Mouse (Mus musculus) stomach, embryonic 16.5 days (tissue): ENCODE measurements at regions not wholly inside any gene's neighbourhood (a gene's known extent, or its start where the extent isn't known, plus 50 kb on each side); places are given as distances from the start of the nearest gene placed in this dataset.

Source experiments
- ATAC-seq: fragments of 200-750 bp; cut with Nextera tagmentation; 2 replicates; pipeline ENCODE4 v1.8.0; 2017; ENCODE audit warnings: moderate number of reproducible peaks, moderate TSS enrichment; ENCODE audit not compliant: insufficient read depth, low FRiP score
- H3K27ac ChIP-seq: fragments of 300-500 bp; sonication (generic); 2 replicates; pipeline ENCODE4 v1.5.1; 2014; ENCODE audit warnings: low read length
- H3K27me3 ChIP-seq: fragments of 300-500 bp; sonication (generic); 2 replicates; pipeline ENCODE4 v1.6.1; 2014; ENCODE audit warnings: low read length, control low read depth, mixed read lengths; ENCODE audit not compliant: control insufficient read depth, insufficient read depth
- H3K36me3 ChIP-seq: fragments of 300-500 bp; sonication (generic); 2 replicates; pipeline ENCODE4 v1.6.1; 2014; ENCODE audit warnings: low read length; ENCODE audit not compliant: control insufficient read depth, insufficient read depth
- H3K4me1 ChIP-seq: fragments of 300-500 bp; sonication (generic); 2 replicates; pipeline ENCODE4 v1.6.1; 2014; ENCODE audit warnings: low read length, control low read depth, mixed read lengths; ENCODE audit not compliant: control insufficient read depth, insufficient read depth
- H3K4me2 ChIP-seq: fragments of 300-500 bp; sonication (generic); 2 replicates; pipeline ENCODE4 v1.6.1; 2014; ENCODE audit warnings: low read depth, low read length, mixed read lengths
- H3K4me3 ChIP-seq: fragments of 300-500 bp; sonication (generic); replicated peaks from 2 replicates; pipeline ENCODE4 v1.5.1; 2014; ENCODE audit warnings: mild to moderate bottlenecking, low read length
- H3K9ac ChIP-seq: fragments of 300-500 bp; sonication (generic); 2 replicates; pipeline ENCODE4 v1.6.1; 2014; ENCODE audit warnings: low read length
- H3K9me3 ChIP-seq: fragments of 300-500 bp; sonication (generic); replicated peaks from 2 replicates; pipeline ENCODE4 v1.6.1; 2016; ENCODE audit warnings: low read length, control low read depth; ENCODE audit not compliant: control insufficient read depth
- WGBS: fragments of 180-500 bp; shearing (Covaris S2); extraction: QIAGEN DNeasy Blood & Tissue Kit; methylation state at CpG from one replicate; pipeline ENCODE4 v1.1.7; 2014; 5-methylcytosine and 5-hydroxymethylcytosine counted together

GRCm38 (mm10) chr4:32171291-32171690 lies 67.3 kb upstream of the Bach2 start:
- Histone ChIP-seq H3K36me3 (no peaks in the 10 kb centered on the region), H3K4me2 (no peak overlapping the region), H3K9ac (no peak overlapping the region), H3K9me3 (no peaks in the 10 kb centered on the region), H3K4me3 (no peak overlapping the region), H3K27me3 (no peaks in the 10 kb centered on the region), H3K27ac (no peak overlapping the region), H3K4me1 (no peaks in the 10 kb centered on the region)
- 81% methylated on average over 6 of the region's 6 CpGs for WGBS
- ATAC-seq = no peak

- no peak for ATAC-seq
- no peaks in the 10 kb centered on the region for H3K36me3 ChIP-seq
- WGBS = 79% methylated on average over 4 of the region's 4 CpGs
- H3K9ac ChIP-seq = no peak overlapping the region
- H3K4me2 ChIP-seq = no peak overlapping the region
- H3K27ac ChIP-seq = no peak overlapping the region
- no peak overlapping the region for H3K4me3 ChIP-seq
- H3K4me1 ChIP-seq = no peaks in the 10 kb centered on the region
- no peaks in the 10 kb centered on the region for H3K27me3 ChIP-seq
- no peaks in the 10 kb centered on the region for H3K9me3 ChIP-seq
Measured at GRCm38 (mm10) chr4:32172992-32173391, 65.6 kb upstream of the Bach2 start.

GRCm38 (mm10) chr4:32174771-32175170 lies 63.8 kb upstream of the Bach2 start:
- WGBS = 56% methylated on average over 7 of the region's 7 CpGs
- H3K9me3 ChIP-seq = no peaks in the 10 kb centered on the region
- H3K9ac ChIP-seq = no peak overlapping the region
- no peak for ATAC-seq
- no peak overlapping the region for H3K4me3 ChIP-seq
- no peak overlapping the region for H3K27ac ChIP-seq
- H3K4me1 ChIP-seq = 0 out of 2 replicates have a peak, but pooled peaks cover 9% of the 10 kb centered on the region
- no peak overlapping the region for H3K4me2 ChIP-seq
- no peaks in the 10 kb centered on the region for H3K36me3 ChIP-seq
- H3K27me3 ChIP-seq = no peaks in the 10 kb centered on the region

- no peak overlapping the region for H3K27ac ChIP-seq
- no peak overlapping the region for H3K4me3 ChIP-seq
- WGBS = 66% methylated on average over 7 of the region's 7 CpGs
- H3K4me2 ChIP-seq = no peak overlapping the region
- no peak for ATAC-seq
- H3K27me3 ChIP-seq = no peaks in the 10 kb centered on the region
- no peak overlapping the region for H3K9ac ChIP-seq
- no peaks in the 10 kb centered on the region for H3K9me3 ChIP-seq
- no peaks in the 10 kb centered on the region for H3K36me3 ChIP-seq
- 0 out of 2 replicates have a peak, but pooled peaks cover 11% of the 10 kb centered on the region for H3K4me1 ChIP-seq
Measured at GRCm38 (mm10) chr4:32175231-32175630, 63.4 kb upstream of the Bach2 start.

- 63% methylated on average over 6 of the region's 6 CpGs for WGBS
- H3K9me3 ChIP-seq = no peaks in the 10 kb centered on the region
- no peak overlapping the region for H3K27ac ChIP-seq
- H3K4me2 ChIP-seq = no peak overlapping the region
- H3K27me3 ChIP-seq = no peaks in the 10 kb centered on the region
- H3K36me3 ChIP-seq = no peaks in the 10 kb centered on the region
- H3K4me3 ChIP-seq = no peak overlapping the region
- H3K9ac ChIP-seq = no peak overlapping the region
- ATAC-seq = no peak
- H3K4me1 ChIP-seq = peaks cover 13% of the 10 kb centered on the region; the same call in 1 of the 2 replicates
Measured at GRCm38 (mm10) chr4:32175853-32176448, 62.7 kb upstream of the Bach2 start.

GRCm38 (mm10) chr4:32176449-32177135 lies 62.0 kb upstream of the Bach2 start:
- 70% methylated on average over 4 of the region's 4 CpGs for whole genome bisulfite sequencing
- Histone ChIP-seq H3K4me3 (no peak overlapping the region), H3K27ac (no peak overlapping the region), H3K9me3 (no peaks in the 10 kb centered on the region), H3K4me1 (peaks cover 13% of the 10 kb centered on the region; the same call in 1 of the 2 replicates), H3K36me3 (no peaks in the 10 kb centered on the region), H3K9ac (no peak overlapping the region), H3K27me3 (no peaks in the 10 kb centered on the region), H3K4me2 (no peak overlapping the region)
- no peak for ATAC-seq

GRCm38 (mm10) chr4:32177933-32178639 lies 60.5 kb upstream of the Bach2 start:
- 60% methylated on average over 7 of the region's 7 CpGs for WGBS
- no peak overlapping the region for H3K4me3 ChIP-seq
- H3K4me2 ChIP-seq = no peak overlapping the region
- H3K4me1 ChIP-seq = peaks cover 13% of the 10 kb centered on the region; the same call in 1 of the 2 replicates
- no peaks in the 10 kb centered on the region for H3K9me3 ChIP-seq
- no peak overlapping the region for H3K9ac ChIP-seq
- H3K27ac ChIP-seq = no peak overlapping the region
- no peaks in the 10 kb centered on the region for H3K27me3 ChIP-seq
- no peaks in the 10 kb centered on the region for H3K36me3 ChIP-seq
- ATAC-seq = no peak

GRCm38 (mm10) chr4:32179707-32180241 lies 58.8 kb upstream of the Bach2 start:
- no peak overlapping the region; the same call in 1 of the 2 replicates for H3K9ac ChIP-seq
- H3K27me3 ChIP-seq = no peaks in the 10 kb centered on the region
- H3K4me1 ChIP-seq = peaks cover 13% of the 10 kb centered on the region; the same call in 1 of the 2 replicates
- H3K9me3 ChIP-seq = no peaks in the 10 kb centered on the region
- peak; percentile 92 for ATAC-seq
- 0 out of 2 replicates have a peak overlapping the region, but pooled peaks have one; percentile 11 for H3K4me3 ChIP-seq
- H3K27ac ChIP-seq = peak overlapping the region; percentile 55
- no peaks in the 10 kb centered on the region for H3K36me3 ChIP-seq
- WGBS = 20% methylated on average over 8 of the region's 8 CpGs
- peak overlapping the region; percentile 48 for H3K4me2 ChIP-seq

GRCm38 (mm10) chr4:32183791-32184190 lies 54.8 kb upstream of the Bach2 start:
- no peak for ATAC-seq
- WGBS = 68% methylated on average over 4 of the region's 4 CpGs
- no peaks in the 10 kb centered on the region for H3K36me3 ChIP-seq

More at GRCm38 (mm10) chr4:32183791-32184190, 54.8 kb upstream of the Bach2 start:
- Histone ChIP-seq H3K27ac (no peak overlapping the region), H3K4me1 (peaks cover 13% of the 10 kb centered on the region; the same call in 1 of the 2 replicates), H3K27me3 (no peaks in the 10 kb centered on the region), H3K9me3 (no peaks in the 10 kb centered on the region), H3K4me2 (no peak overlapping the region), H3K4me3 (no peak overlapping the region), H3K9ac (no peak overlapping the region)
